Mouse (Mus musculus): ENCODE results near the gene Ttc39b.
A peak's percentile ranks its signal among the peaks of the same experiment; 100 is the strongest.

Gene Ttc39b

DNA sequence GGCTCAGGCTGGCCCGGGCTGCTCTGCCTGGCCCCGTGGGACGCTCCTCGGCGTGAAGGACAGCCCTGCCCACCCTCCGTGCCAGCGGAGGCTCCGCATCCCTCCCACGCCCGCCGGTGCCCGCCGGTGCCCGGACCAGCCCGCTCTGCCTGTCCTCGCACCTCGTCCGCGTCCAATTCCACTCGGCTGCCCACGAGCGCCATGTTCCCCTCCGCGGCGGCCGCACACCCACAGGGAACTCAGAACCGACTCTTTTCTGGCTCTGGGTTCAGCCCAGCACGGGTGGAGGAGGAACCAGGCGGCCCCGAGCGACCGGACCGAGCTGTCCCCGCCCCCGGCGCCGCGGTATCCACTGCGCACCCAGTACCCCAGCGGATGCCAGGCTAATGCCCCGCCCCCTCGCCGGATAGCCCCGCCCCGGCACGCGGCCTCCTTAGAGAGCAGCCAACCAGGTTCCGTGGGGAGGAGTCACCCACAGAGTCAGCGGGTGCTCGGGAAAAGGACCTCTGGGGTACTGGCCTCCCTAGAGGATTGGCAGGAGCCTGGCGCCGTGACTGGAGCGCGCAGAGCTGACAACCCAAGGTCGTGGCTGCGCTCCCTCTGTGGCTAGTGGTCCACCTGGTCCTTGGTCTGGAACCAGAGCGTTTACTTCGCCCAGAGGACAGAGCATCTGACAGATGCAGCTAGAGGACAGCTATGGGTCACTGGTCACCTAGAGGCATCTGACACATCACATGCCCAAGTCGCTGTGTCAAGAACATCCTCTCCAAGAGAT, at the start of gene Ttc39b:
Gene Ttc39b (minus strand): TSS at position 346 of the 775 bp plus-strand sequence.
- peak; percentile 96 for DNase-seq

DNA sequence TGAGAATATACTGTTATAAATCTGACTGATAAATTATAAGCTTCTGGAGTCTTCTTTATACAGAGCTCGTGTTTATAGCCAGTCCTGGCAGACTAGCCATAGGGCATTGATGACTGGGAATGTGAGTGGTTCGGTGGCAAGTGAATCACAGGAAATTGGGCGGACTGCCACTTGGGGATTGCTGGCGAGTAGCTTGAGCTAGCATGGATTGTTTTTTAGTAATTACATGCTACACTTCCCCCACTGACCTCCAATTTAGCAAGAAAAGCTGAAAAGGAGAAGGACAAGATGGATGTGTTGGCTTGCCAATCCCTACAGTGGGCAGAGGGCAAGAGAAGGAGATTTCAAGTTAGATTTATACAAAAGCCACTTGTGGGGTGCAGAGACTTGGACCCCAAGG, 49.3 kb upstream of the Ttc39b start:
- no peak for DNase-seq

GRCm38 (mm10) chr4:83357738-83358137, 33.7 kb upstream of the Ttc39b start:
- DNase-seq = no peak

DNA sequence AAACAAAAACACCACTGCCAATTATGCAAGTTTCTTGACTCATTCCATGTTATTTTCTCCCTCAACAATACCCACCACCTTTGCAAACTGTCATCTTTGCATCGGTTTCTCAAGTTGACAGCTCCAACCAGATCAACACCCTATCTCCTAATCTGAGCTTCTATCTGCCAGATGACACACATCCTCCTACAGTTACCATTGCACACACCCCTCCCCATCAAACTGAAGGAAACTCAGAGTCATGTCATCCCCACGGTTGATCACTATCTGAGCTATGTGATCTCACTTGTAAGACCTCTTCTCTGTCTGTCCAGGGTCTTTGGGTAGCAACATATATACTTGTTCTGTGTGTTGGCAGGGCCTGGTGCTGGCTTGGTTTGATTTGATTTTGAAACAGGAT, 30.7 kb upstream of the Ttc39b start:
- no peak for DNase-seq

DNA sequence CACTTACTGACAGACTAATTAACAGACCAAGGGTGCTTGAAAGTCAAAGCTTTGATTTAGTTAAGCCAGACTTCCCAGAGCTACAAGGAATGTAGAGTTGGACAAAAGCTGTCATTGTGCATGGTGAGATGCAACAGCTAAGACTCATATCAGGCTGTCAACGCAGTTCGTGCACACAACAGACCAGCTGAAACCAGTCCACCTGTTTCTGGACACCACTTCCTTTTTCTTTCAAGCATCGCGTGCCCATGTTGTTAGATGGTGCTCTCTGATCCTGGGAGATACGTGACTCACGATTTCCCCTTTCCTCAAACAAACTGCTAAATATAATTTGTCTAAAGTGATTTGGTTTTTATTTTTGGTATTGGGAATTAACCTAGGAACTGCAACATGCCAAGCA, 29.9 kb upstream of the Ttc39b start:
- no peak for DNase-seq

GRCm38 (mm10) chr4:83353276-83353675, 29.2 kb upstream of the Ttc39b start:
- no peak for DNase-seq

GRCm38 (mm10) chr4:83350719-83351118, 26.7 kb upstream of the Ttc39b start:
- DNase-seq = no peak

- no peak for DNase-seq
Measured at GRCm38 (mm10) chr4:83348970-83349369, 24.9 kb upstream of the Ttc39b start.

DNA sequence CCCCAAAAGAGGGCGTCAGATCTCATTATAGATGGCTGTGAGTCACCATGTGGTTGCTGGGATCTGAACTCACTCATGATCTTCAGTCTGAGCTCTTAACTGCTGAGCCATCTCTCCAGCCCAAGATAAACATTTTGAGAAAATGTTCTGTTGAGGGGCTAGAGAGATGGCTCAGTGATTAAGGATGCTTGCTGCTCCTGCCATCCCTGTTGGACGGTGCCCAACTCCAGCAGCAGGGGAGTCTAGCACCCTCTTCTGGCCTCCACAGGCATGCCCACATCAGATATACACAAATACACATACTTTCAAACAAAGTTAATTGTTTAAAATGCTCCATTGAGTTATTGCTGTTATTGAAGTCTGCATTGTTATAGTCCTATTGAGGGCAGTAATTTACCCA, 19.8 kb upstream of the Ttc39b start:
- DNase-seq = peak; percentile 17

- DNase-seq = no peak
Measured at GRCm38 (mm10) chr4:83343146-83343823, 19.2 kb upstream of the Ttc39b start.

DNA sequence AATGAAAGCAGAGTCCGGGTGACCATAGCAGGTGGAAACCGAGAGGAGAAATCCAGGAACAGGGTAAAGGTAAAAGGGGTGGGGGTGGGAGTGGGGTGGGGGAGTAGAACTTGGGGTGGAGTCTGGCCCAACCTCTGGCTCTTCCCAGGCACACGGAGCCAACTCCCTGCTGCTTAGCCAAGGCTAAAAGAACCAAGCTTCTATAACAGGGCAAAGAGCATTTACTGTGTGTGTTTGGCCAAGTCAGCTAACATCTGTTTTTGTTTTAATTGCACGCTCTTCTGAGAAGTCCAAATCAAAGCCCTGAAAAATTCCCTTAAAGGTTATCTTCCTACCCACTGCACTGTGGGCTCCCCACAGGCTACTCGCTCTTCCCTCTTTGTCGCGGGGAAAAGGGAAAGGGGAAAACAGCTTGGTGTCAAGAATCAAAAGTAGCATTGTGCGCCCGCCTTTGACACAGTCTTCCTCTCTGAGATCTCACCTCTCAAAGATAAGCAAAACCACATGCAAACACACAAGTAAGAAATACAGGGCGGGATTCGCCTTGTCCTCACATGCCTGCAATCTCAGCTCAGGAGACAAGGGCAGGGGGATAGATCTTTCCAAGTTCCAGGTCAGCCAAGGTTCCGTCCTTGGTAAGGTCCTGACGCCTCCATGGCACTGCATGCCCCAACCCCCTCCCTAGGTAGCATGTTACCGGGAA, 18.4 kb upstream of the Ttc39b start:
- no peak for DNase-seq

DNA sequence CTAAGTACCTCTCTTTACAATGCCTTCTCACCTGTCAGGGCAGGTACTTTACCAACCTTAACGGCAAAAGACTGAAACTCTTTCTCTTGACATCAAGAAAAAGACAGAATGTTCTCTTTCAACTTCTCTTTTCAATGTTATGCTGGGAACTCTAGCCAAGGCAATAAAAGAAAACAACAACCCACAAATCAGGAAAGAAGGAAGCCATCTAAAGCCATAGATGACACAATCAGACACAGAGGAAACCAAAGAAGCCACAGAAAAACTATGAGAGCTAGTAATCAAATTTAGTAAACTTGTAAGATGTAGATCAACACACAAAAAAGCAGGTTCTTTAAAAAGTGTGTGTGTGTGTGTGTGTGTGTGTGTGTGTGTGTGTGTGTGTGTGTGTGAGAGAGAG, 15.3 kb upstream of the Ttc39b start:
- DNase-seq = no peak

DNA sequence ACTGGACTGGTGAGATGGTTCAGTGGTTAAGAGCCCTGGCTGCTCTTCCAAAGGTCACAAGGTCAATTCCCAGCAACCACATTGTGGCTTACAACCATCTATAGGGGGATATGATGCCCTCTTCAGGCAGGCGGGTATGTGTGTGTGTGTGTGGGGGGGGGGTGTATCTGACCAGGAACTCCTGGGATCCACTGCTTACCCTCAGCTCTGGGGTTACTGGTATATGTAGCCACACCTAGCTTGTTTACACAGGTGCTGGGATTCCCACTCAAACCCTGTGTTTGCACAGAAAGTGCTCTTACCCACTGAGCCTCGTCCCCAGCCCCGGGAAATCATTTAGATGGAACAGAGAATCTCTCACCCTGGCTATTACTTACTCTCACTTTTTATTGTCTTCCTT, 13.7 kb upstream of the Ttc39b start:
- no peak for DNase-seq

- DNase-seq = no peak
Measured at GRCm38 (mm10) chr4:83330369-83330768, 6.3 kb upstream of the Ttc39b start.

DNA sequence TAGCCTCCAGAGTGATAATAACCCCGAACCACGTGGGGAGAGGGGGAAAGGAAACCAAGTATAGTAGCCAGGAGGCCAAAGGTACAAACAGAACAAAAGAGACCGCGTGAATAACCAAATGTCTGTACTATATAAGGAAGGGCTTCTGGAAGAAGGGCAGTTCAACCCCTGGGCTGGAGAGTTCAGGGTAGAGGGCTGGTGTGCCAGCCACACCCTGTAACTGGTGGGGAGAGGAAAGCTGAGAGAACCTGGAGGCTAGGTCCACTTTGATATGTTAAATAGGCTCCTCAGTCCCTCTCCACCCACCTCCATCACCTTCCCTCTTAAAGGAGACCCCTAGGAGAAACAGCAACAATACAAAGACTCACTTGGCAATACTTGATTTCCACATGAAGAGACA, 5.6 kb upstream of the Ttc39b start:
- DNase-seq = no peak

- no peak for DNase-seq
Measured at GRCm38 (mm10) chr4:83328026-83328945, 4.2 kb upstream of the Ttc39b start.

- no peak for DNase-seq
Measured at GRCm38 (mm10) chr4:83327526-83327925, 3.5 kb upstream of the Ttc39b start.

DNA sequence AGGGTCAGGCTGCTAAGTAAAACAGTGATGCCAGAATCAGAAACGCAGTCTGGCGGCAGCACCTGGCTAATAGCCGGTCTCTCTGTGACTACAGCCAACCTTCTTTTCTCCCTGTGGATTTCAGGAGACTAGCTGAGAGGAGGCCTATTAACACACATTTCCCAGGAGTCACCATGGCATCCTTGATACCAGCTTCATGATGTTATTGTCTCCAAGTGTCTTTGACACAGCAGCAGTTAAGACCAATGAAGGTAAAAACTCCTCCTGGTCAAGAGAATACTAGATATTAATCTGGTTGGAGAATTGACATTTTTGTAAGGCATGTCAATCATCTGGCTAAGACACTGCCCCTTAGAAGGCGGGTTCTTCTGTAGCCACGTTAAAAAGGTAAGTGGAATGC, 1.3 kb upstream of the Ttc39b start:
- DNase-seq = no peak

- peak; percentile 82 for DNase-seq
Measured at GRCm38 (mm10) chr4:83323201-83323903, 703 bp downstream of the Ttc39b start.

DNA sequence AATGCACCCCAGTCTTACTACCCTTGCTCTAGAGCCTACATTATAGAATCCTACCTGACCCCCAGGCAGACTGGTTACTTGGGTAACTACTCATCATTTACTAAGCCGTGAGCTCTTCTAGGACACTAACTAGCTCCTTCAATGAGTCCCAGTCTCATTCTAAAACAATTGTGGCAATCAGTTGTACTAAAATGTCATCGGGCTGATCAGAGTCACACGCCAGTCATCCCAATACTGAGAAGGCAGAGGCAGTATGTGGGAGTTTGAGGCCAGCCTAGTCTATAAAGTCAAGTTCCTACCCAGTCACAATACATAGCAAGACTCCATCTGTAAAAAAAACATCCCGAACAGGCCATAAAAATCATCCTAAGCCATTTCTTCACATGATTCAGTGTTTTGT, 4.3 kb downstream of the Ttc39b start:
- no peak for DNase-seq

GRCm38 (mm10) chr4:83318758-83319157, 5.3 kb downstream of the Ttc39b start:
- no peak for DNase-seq

- DNase-seq = no peak
Measured at GRCm38 (mm10) chr4:83317826-83318348, 6.2 kb downstream of the Ttc39b start.
